Mouse (Mus musculus): ENCODE measurements around the gene Akt2.

DNA sequence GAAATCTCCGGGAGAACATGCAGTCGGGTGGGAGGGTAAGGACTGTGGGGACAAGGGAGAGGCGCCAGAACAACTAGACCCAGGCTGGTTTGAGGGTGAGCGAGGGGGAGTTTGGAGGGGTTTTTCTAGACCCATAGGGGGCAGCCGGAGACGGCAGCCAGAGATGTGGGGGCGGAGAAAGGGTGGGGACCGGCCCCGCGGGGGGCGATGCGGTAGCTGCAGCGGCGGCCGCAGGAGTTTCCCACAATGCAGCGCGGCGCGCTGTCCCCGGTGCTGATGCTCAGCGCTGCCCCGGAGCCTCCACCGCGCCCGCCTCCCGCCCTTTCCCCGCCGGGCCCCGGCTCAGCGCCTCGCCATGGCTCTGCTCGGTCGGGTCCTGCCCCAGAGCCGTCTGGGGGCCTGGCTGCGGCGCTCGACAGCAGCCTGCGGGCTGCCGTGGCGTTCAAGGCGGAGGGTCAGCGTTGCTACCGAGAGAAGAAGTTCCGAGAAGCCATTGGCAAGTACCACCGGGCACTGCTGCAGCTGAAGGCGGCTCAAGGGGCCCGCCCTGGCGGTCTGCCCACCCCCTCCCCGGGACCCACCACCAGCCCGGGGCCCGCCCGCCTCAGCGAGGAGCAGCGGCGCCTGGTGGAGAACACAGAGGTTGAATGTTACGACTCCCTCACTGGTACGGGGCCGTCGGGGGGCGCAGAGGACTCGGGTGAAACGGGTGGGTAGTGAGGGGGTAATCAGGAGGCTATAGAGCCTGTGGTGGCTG, 62.5 kb downstream of the Akt2 start, which contains the start of gene Ttc9b:
- TF ChIP-seq CTCF (IDR thresholded peaks at IDR 0.05; ENCODE audit: borderline replicate concordance, control insufficient read depth, extremely low read depth, insufficient read depth, low read length, poor library complexity), result no peak
- TF ChIP-seq POLR2A (IDR thresholded peaks at IDR 0.05; ENCODE audit: control insufficient read depth, extremely low read depth, insufficient read depth, low read length, poor library complexity), result no peak

All from thymus, adult 2 months (tissue).